Comparison of ENCODE assay signal across 8 mouse cellular contexts in the genomic region with DNA sequence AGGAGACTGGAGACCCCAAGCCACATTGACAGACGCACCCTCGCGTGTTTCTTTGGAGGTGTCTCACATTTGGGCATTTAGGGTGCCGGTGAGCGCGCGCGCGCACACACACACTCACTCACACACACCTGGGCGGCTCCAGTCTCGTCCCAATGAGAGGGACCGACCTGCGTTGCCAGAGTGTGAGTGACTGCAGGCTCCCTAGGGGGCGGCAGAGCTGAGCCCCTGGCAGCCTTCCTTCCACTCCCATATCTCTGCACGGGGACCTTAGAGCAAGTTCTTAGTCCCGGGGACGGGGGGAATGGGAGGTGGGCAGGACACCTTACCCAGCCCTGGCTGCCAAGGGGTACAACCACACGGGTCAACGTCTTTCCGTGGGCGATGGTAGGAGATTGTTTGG. TPM values are rescaled to one million over a fixed set of nuclear protein-coding genes. Genes with fewer than 3 reads are reported as not detected.
DNase-seq lines count a peak whose midpoint lies in the region; ATAC-seq and TF ChIP-seq lines count a peak whose summit lies in the region.

No protein-coding gene starts in this region.

- H3K4me1 ChIP-seq in heart, embryonic 12.5 days (replicated peaks) = peaks cover 44% of the 10 kb centered on the region
- peaks cover 11% of the 10 kb centered on the region for H3K4me1 ChIP-seq in intestine, embryonic 14.5 days (replicated peaks; ENCODE audit: control insufficient read depth, insufficient read depth, low read length)
- H3K4me1 ChIP-seq in lung, adult 2 months (ENCODE audit: control insufficient read depth, insufficient read depth, low read length) = no peaks in the 10 kb centered on the region
- H3K4me1 ChIP-seq in stomach, postnatal 0 days (replicated peaks; ENCODE audit: control insufficient read depth, insufficient read depth) = no peaks in the 10 kb centered on the region

- H3K4me2 ChIP-seq in heart, embryonic 12.5 days = peak overlapping the region; percentile 45
- H3K4me2 ChIP-seq in intestine, embryonic 14.5 days (ENCODE audit: low read length) = peak overlapping the region; percentile 7; the same call in 1 of the 2 replicates
- peak overlapping the region; percentile 37 for H3K4me2 ChIP-seq in stomach, postnatal 0 days (replicated peaks; ENCODE audit: low read depth)

- WGBS in heart, embryonic 12.5 days = under 1% methylated on average over 21 of the region's 21 CpGs
- under 1% methylated on average over 21 of the region's 21 CpGs for WGBS in intestine, embryonic 14.5 days
- WGBS in lung, adult 2 months = 1% methylated on average over 21 of the region's 21 CpGs
- WGBS in stomach, postnatal 0 days = 6% methylated on average over 21 of the region's 21 CpGs

- TF ChIP-seq CTCF in lung, adult 2 months (IDR thresholded peaks at IDR 0.05; ENCODE audit: insufficient read depth, low read length) = peak; percentile 25; the same call in 1 of the 2 replicates
- peak; percentile 74 for TF ChIP-seq CTCF in stomach, postnatal 0 days (IDR thresholded peaks at IDR 0.05; ENCODE audit: low read depth)

- no peak overlapping the region for H3K27ac ChIP-seq in heart, embryonic 12.5 days (ENCODE audit: poor library complexity, severe bottlenecking)
- H3K27ac ChIP-seq in intestine, embryonic 14.5 days (ENCODE audit: low read depth) = no peak overlapping the region
- no peak overlapping the region for H3K27ac ChIP-seq in stomach, postnatal 0 days (replicated peaks)

- peak overlapping the region; percentile 21 for H3K4me3 ChIP-seq in heart, embryonic 12.5 days
- H3K4me3 ChIP-seq in intestine, embryonic 14.5 days (ENCODE audit: low read depth, low read length) = peak overlapping the region; percentile 0; the same call in 1 of the 2 replicates
- H3K4me3 ChIP-seq in lung, adult 2 months (replicated peaks; ENCODE audit: extremely low read depth, low read depth, low read length) = no peak overlapping the region
- peak overlapping the region; percentile 21; the same call in 1 of the 2 replicates for H3K4me3 ChIP-seq in stomach, postnatal 0 days (ENCODE audit: low read depth, low read length)

- peak; percentile 55; the same call in 1 of the 2 replicates for ATAC-seq in heart, embryonic 12.5 days (ENCODE audit: insufficient number of reproducible peaks, low FRiP score)
- peak; percentile 74 for ATAC-seq in intestine, embryonic 14.5 days (replicated peaks; ENCODE audit: low FRiP score, low TSS enrichment, low read depth)
- peak; percentile 64 for ATAC-seq in stomach, postnatal 0 days (ENCODE audit: low FRiP score, low TSS enrichment)

- TF ChIP-seq POLR2A in lung, adult 2 months (IDR thresholded peaks at IDR 0.05; ENCODE audit: borderline replicate concordance, extremely low read depth, low read depth, low read length) = no peak

- peaks cover 89% of the 10 kb centered on the region for H3K27me3 ChIP-seq in heart, embryonic 12.5 days (replicated peaks)
- H3K27me3 ChIP-seq in intestine, embryonic 14.5 days (replicated peaks; ENCODE audit: control insufficient read depth, insufficient read depth, low read length) = peaks cover 97% of the 10 kb centered on the region
- H3K27me3 ChIP-seq in stomach, postnatal 0 days (ENCODE audit: control insufficient read depth, insufficient read depth, low read length) = peaks cover 47% of the 10 kb centered on the region

- no peaks in the 10 kb centered on the region for H3K36me3 ChIP-seq in heart, embryonic 12.5 days
- H3K36me3 ChIP-seq in intestine, embryonic 14.5 days (ENCODE audit: control insufficient read depth, insufficient read depth, low read length) = no peaks in the 10 kb centered on the region
- H3K36me3 ChIP-seq in stomach, postnatal 0 days (ENCODE audit: control insufficient read depth, insufficient read depth, low read length) = no peaks in the 10 kb centered on the region; the same call in 1 of the 2 replicates

- no peaks in the 10 kb centered on the region for H3K9me3 ChIP-seq in heart, embryonic 12.5 days (replicated peaks)
- H3K9me3 ChIP-seq in intestine, embryonic 14.5 days (ENCODE audit: control insufficient read depth, low read length) = no peaks in the 10 kb centered on the region
- no peaks in the 10 kb centered on the region for H3K9me3 ChIP-seq in stomach, postnatal 0 days (ENCODE audit: control insufficient read depth, low read length)

- no peak for DNase-seq in heart, adult 8-10 months (ENCODE audit: low spot score)
- peak; percentile 73 for DNase-seq in embryo, embryonic 9.5 days (ENCODE audit: extremely low spot score)
- peak; percentile 83 for DNase-seq in intestine, embryonic 14.5 days (ENCODE audit: low spot score)
- no peak for DNase-seq in lung, adult 2 months
- peak; percentile 56 for DNase-seq in stomach, postnatal 0 days (ENCODE audit: low spot score)
- DNase-seq in Muller cell, postnatal 12 days (ENCODE audit: inconsistent ontology term) = no peak
- DNase-seq in right cerebral cortex, postnatal 14 days = no peak

- no peak for TF ChIP-seq EP300 in stomach, postnatal 0 days (optimal IDR thresholded peaks at IDR 0.05)

- no peak overlapping the region for H3K9ac ChIP-seq in heart, embryonic 12.5 days
- H3K9ac ChIP-seq in intestine, embryonic 14.5 days (ENCODE audit: low read length) = no peak overlapping the region
- no peak overlapping the region for H3K9ac ChIP-seq in stomach, postnatal 0 days (ENCODE audit: low read length)

RNA-seq across cellular contexts. Expression of a gene that starts 2.3 kb away (rescaled TPM):
- polyA plus RNA-seq in heart, embryonic 12.5 days (2016; fragmentation: Nextera tagmentation; extraction: Ambion mirVana) = 0.10 TPM in 1 of 2 replicates, not detected in the other
- not detected for total RNA-seq in heart, adult 8-10 months (2022)
- polyA plus RNA-seq in intestine, embryonic 14.5 days (2014; fragmentation: Nextera tagmentation; extraction: Ambion mirVana) = 0.09 and 0.35 TPM in 2 replicates
- polyA plus RNA-seq in lung, adult 2 months (2012; rRNA removed) = 0.07 and 0.58 TPM in 2 replicates
- 9.7 and 12.5 TPM in 2 replicates for polyA plus RNA-seq in stomach, postnatal 0 days (2015; fragmentation: Nextera tagmentation; extraction: Ambion mirVana)

Comparison
In these comparisons a context has a peak if more than half of its experiments do, and no peak if none do; other contexts are left out.
1. DNase-seq: peak in embryo, embryonic 9.5 days (single experiment), intestine, embryonic 14.5 days (single experiment) and stomach, postnatal 0 days (single experiment); none in heart, adult 8-10 months (single experiment), lung, adult 2 months (single experiment), Muller cell, postnatal 12 days (single experiment) and right cerebral cortex, postnatal 14 days (single experiment).
2. Peak in every context shown above with its lines, with median percentiles within 50 percentile points of each other: ATAC-seq and H3K4me2 ChIP-seq.